Mouse (Mus musculus) C2C12 (cell line): ENCODE measurements at regions not wholly inside any gene's neighbourhood (a gene's known extent, or its start where the extent isn't known, plus 50 kb on each side); places are given as distances from the start of the nearest gene placed in this dataset.

Experiments
- H3K27me3 ChIP-seq: one replicate; pipeline ENCODE4 v1.6.1; 2011; ENCODE audit not compliant: control insufficient read depth, insufficient read depth, insufficient read length
- H3K36me3 ChIP-seq: one replicate; pipeline ENCODE4 v1.6.1; 2011; ENCODE audit not compliant: control insufficient read depth, insufficient read depth
- H3K4me3 ChIP-seq: one replicate; pipeline ENCODE4 v1.5.1; 2011; ENCODE audit warnings: mild to moderate bottlenecking, control low read depth; ENCODE audit not compliant: poor library complexity, insufficient read depth, severe bottlenecking
- H3K79me2 ChIP-seq: one replicate; pipeline ENCODE4 v1.6.1; 2011; ENCODE audit not compliant: control insufficient read depth, insufficient read depth
- H3K79me3 ChIP-seq: one replicate; pipeline ENCODE4 v1.6.1; 2011; ENCODE audit warnings: low read depth, control low read depth
- H3ac ChIP-seq: one replicate; pipeline ENCODE3; 2011; ENCODE audit warnings: low read depth; ENCODE audit not compliant: control insufficient read depth, insufficient read length
- CEBPB ChIP-seq: IDR thresholded peaks from one replicate; pipeline ENCODE4 v1.6.1; 2011; ENCODE audit warnings: low read depth, mild to moderate bottlenecking, control low read depth, moderate library complexity
- CTCF ChIP-seq: IDR thresholded peaks from one replicate; pipeline ENCODE4 v1.5.1; 2011; ENCODE audit not compliant: control insufficient read depth, insufficient read depth, insufficient read length
- FOSL1 ChIP-seq: IDR thresholded peaks from one replicate; pipeline ENCODE4 v1.8.0; 2011; ENCODE audit warnings: mild to moderate bottlenecking, low read length; ENCODE audit not compliant: poor library complexity, insufficient read depth, severe bottlenecking
- MAX ChIP-seq: IDR thresholded peaks from one replicate; pipeline ENCODE4 v1.6.1; 2011; ENCODE audit warnings: mild to moderate bottlenecking, control low read depth
- MYOD1 ChIP-seq: IDR thresholded peaks from one replicate; pipeline ENCODE4 v1.6.1; 2011; ENCODE audit warnings: low read depth; ENCODE audit not compliant: control insufficient read depth, insufficient read length
- MYOG ChIP-seq: IDR thresholded peaks from one replicate; pipeline ENCODE4 v1.6.1; 2011; ENCODE audit not compliant: control insufficient read depth, insufficient read length; ENCODE audit errors: extremely low read depth
- USF1 ChIP-seq: IDR thresholded peaks from one replicate; pipeline ENCODE4 v1.6.1; 2011; ENCODE audit warnings: low read depth, mild to moderate bottlenecking, control low read depth, moderate library complexity

GRCm38 (mm10) chr17:65173236-65173635 lies 337.4 kb upstream of the 4930583I09Rik start:
- Histone ChIP-seq H3K4me3 (no peak overlapping the region), H3K27me3 (no peaks in the 10 kb centered on the region), H3K36me3 (no peaks in the 10 kb centered on the region), H3K79me2 (no peaks in the 10 kb centered on the region), H3K79me3 (no peaks in the 10 kb centered on the region), H3ac (no peak overlapping the region)
- TF ChIP-seq MYOG (no peak), CTCF (no peak), USF1 (no peak), FOSL1 (no peak), CEBPB (no peak), MYOD1 (no peak), MAX (no peak)

- Histone ChIP-seq H3K27me3 (no peaks in the 10 kb centered on the region), H3K79me2 (no peaks in the 10 kb centered on the region), H3ac (no peak overlapping the region), H3K36me3 (no peaks in the 10 kb centered on the region), H3K4me3 (no peak overlapping the region), H3K79me3 (no peaks in the 10 kb centered on the region)
- TF ChIP-seq MYOG (no peak), MAX (no peak), CEBPB (no peak), MYOD1 (no peak), FOSL1 (no peak), CTCF (no peak), USF1 (no peak)
These were observed 334.8 kb upstream of the 4930583I09Rik start for GRCm38 (mm10) chr17:65170691-65171090.

- Histone ChIP-seq H3K79me3 (no peaks in the 10 kb centered on the region), H3K4me3 (no peak overlapping the region), H3K27me3 (no peaks in the 10 kb centered on the region), H3K79me2 (no peaks in the 10 kb centered on the region), H3K36me3 (no peaks in the 10 kb centered on the region), H3ac (no peak overlapping the region)
- no peak for TF ChIP-seq USF1
- no peak for TF ChIP-seq FOSL1
- no peak for TF ChIP-seq MAX
- no peak for TF ChIP-seq CEBPB
- TF ChIP-seq MYOG, result no peak
- TF ChIP-seq CTCF, result no peak
These were observed 334.2 kb upstream of the 4930583I09Rik start for GRCm38 (mm10) chr17:65169981-65170617.

GRCm38 (mm10) chr17:65146376-65146775 lies 310.5 kb upstream of the 4930583I09Rik start:
- H3K4me3 ChIP-seq, result no peak overlapping the region
- no peak overlapping the region for H3ac ChIP-seq
- H3K27me3 ChIP-seq, result no peaks in the 10 kb centered on the region
- no peaks in the 10 kb centered on the region for H3K79me2 ChIP-seq
- no peaks in the 10 kb centered on the region for H3K36me3 ChIP-seq
- no peak for TF ChIP-seq MAX
- no peak for TF ChIP-seq FOSL1
- no peak for TF ChIP-seq CEBPB
- TF ChIP-seq MYOD1, result no peak
- no peak for TF ChIP-seq CTCF
- TF ChIP-seq USF1, result no peak
- no peak for TF ChIP-seq MYOG
- no peaks in the 10 kb centered on the region for H3K79me3 ChIP-seq

DNA sequence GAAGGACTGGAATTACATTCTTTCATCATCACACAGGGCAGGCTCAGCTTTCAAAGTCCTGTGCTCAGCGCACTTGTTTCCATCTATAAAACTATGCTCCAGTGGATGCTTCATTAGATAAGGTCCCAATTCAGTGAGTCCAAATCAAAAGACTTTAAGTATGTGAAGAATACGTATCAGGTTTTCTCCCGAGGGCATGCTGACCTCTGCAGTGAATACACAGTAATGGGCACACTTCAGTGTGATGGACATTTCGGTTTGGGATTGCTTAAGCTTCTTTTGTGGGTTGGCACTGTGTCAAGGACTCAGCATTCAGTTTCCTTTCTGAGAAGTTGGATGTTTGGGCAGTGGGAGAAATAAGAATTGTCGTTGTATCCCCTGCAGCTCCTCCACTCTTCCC lies 278.8 kb upstream of the 4930583I09Rik start:
- Histone ChIP-seq H3K27me3 (no peaks in the 10 kb centered on the region), H3K79me2 (no peaks in the 10 kb centered on the region), H3ac (no peak overlapping the region), H3K36me3 (no peaks in the 10 kb centered on the region), H3K79me3 (no peaks in the 10 kb centered on the region), H3K4me3 (no peak overlapping the region)
- TF ChIP-seq USF1 (no peak), CTCF (no peak), MYOD1 (no peak), MAX (no peak), MYOG (no peak), CEBPB (no peak), FOSL1 (no peak)
